In the genomic region with DNA sequence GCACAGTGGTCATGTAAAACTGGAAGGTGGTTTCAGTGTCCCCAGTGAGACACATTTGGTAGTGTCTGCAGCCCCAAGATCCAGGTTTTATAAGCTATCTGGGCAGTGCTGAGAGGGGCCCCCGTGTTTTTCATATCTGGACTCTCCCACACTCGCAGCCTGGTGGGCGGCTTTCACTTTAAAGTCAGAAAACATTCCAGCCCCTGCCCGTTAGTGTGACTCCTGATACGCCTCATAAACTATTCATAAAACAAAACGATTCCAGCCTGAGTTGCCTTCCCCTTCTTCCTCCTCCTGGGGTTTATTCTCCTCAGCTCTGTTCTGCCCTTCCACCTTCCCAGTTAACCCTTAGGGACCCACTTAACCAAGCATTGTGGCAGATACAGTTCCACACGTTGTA, we compare ENCODE assay signal across 21 mouse cellular contexts.
A peak's percentile ranks its signal among the peaks of the same experiment; 100 is the strongest.
DNase-seq lines count a peak whose midpoint lies in the region; ATAC-seq and TF ChIP-seq lines count a peak whose summit lies in the region.
"Had no signal": no experiment of that assay in that cellular context is flagged by ENCODE, and none has a peak within 500 bp of the region (broad histone marks: within the 10 kb centered on the region; RNA-seq: fewer than 3 reads in every experiment).

No protein-coding gene starts in this region.

- H3K4me2 ChIP-seq in hindbrain, embryonic 12.5 days (replicated peaks), result no peak overlapping the region
- 0 out of 2 replicates have a peak overlapping the region, but pooled peaks have one; percentile 11 for H3K4me2 ChIP-seq in kidney, postnatal 0 days (ENCODE audit: low read length)
- H3K4me2 ChIP-seq: intestine, embryonic 15.5 days; liver, embryonic 13.5 days; midbrain, embryonic 15.5 days; neural tube, embryonic 13.5 days; stomach, embryonic 15.5 days had no signal

- no peak for DNase-seq in hindbrain, embryonic 10.5 days (ENCODE audit: low spot score)
- peak; percentile 16 for DNase-seq in ovary, postnatal 14 days (ENCODE audit: low spot score)
- DNase-seq in ovary, postnatal 10 days (ENCODE audit: low spot score), result no peak
- DNase-seq in kidney, postnatal 0 days (ENCODE audit: low spot score), result peak; percentile 76
- DNase-seq in mesoderm, embryonic 11.5 days (ENCODE audit: low read depth, low spot score), result peak; percentile 55
- no peak for DNase-seq in testis, postnatal 14 days (ENCODE audit: low spot score)
- DNase-seq in spleen, postnatal 14 days (ENCODE audit: low spot score in 2 of 2), result no peak
- DNase-seq: adrenal gland, adult 2 months; cerebellum, adult 11-12 months; cerebellum, postnatal 36 days; gastrocnemius, postnatal 14 days; liver, embryonic 13.5 days; right cerebral cortex, adult 18-20 months; thymus, postnatal 14 days had no signal

- no peaks in the 10 kb centered on the region for H3K9me3 ChIP-seq in hindbrain, embryonic 10.5 days
- no peaks in the 10 kb centered on the region for H3K9me3 ChIP-seq in hindbrain, embryonic 12.5 days (replicated peaks)
- H3K9me3 ChIP-seq in kidney, postnatal 0 days (replicated peaks; ENCODE audit: low read length), result no peaks in the 10 kb centered on the region
- H3K9me3 ChIP-seq: intestine, embryonic 15.5 days; liver, embryonic 13.5 days; midbrain, embryonic 15.5 days; neural tube, embryonic 13.5 days; stomach, embryonic 15.5 days had no signal

- H3K27me3 ChIP-seq in hindbrain, embryonic 10.5 days (ENCODE audit: insufficient read depth, poor library complexity, severe bottlenecking), result no peaks in the 10 kb centered on the region
- no peaks in the 10 kb centered on the region for H3K27me3 ChIP-seq in hindbrain, embryonic 12.5 days
- no peaks in the 10 kb centered on the region for H3K27me3 ChIP-seq in kidney, postnatal 0 days (ENCODE audit: insufficient read depth, low read length)
- H3K27me3 ChIP-seq: intestine, embryonic 15.5 days; liver, embryonic 13.5 days; midbrain, embryonic 15.5 days; neural tube, embryonic 13.5 days; stomach, embryonic 15.5 days had no signal

- H3K9ac ChIP-seq in hindbrain, embryonic 12.5 days, result no peak overlapping the region
- 0 out of 2 replicates have a peak overlapping the region, but pooled peaks have one; percentile 4 for H3K9ac ChIP-seq in kidney, postnatal 0 days (ENCODE audit: low read depth, low read length)
- H3K9ac ChIP-seq: intestine, embryonic 15.5 days; liver, embryonic 13.5 days; midbrain, embryonic 15.5 days; neural tube, embryonic 13.5 days; stomach, embryonic 15.5 days had no signal

- H3K4me1 ChIP-seq in hindbrain, embryonic 10.5 days (replicated peaks), result peaks cover 14% of the 10 kb centered on the region
- H3K4me1 ChIP-seq in hindbrain, embryonic 12.5 days, result peaks cover 11% of the 10 kb centered on the region
- 0 out of 2 replicates have a peak, but pooled peaks cover 4% of the 10 kb centered on the region for H3K4me1 ChIP-seq in kidney, postnatal 0 days (replicated peaks; ENCODE audit: insufficient read depth, low read length)
- H3K4me1 ChIP-seq: intestine, embryonic 15.5 days; liver, embryonic 13.5 days; midbrain, embryonic 15.5 days; stomach, embryonic 15.5 days had no signal

- 27% methylated on average over 7 of the region's 7 CpGs for WGBS in hindbrain, embryonic 10.5 days
- 39% methylated on average over 7 of the region's 7 CpGs for WGBS in hindbrain, embryonic 12.5 days
- 5% methylated on average over 7 of the region's 7 CpGs for WGBS in kidney, postnatal 0 days

- no peaks in the 10 kb centered on the region for H3K36me3 ChIP-seq in hindbrain, embryonic 10.5 days
- H3K36me3 ChIP-seq in hindbrain, embryonic 12.5 days, result no peaks in the 10 kb centered on the region
- H3K36me3 ChIP-seq in kidney, postnatal 0 days (ENCODE audit: insufficient read depth, low read length), result no peaks in the 10 kb centered on the region
- H3K36me3 ChIP-seq: intestine, embryonic 15.5 days; liver, embryonic 13.5 days; midbrain, embryonic 15.5 days; neural tube, embryonic 13.5 days; stomach, embryonic 15.5 days had no signal

- no peak overlapping the region for H3K4me3 ChIP-seq in hindbrain, embryonic 10.5 days
- no peak overlapping the region for H3K4me3 ChIP-seq in hindbrain, embryonic 12.5 days
- no peak overlapping the region for H3K4me3 ChIP-seq in kidney, postnatal 0 days (replicated peaks; ENCODE audit: low read depth, low read length)
- H3K4me3 ChIP-seq: intestine, embryonic 15.5 days; liver, embryonic 13.5 days; midbrain, embryonic 15.5 days; neural tube, embryonic 13.5 days; stomach, embryonic 15.5 days had no signal

- no peak for TF ChIP-seq CTCF in kidney, postnatal 0 days (IDR thresholded peaks at IDR 0.05; ENCODE audit: low read depth)

- H3K27ac ChIP-seq in hindbrain, embryonic 10.5 days, result peak overlapping the region; percentile 64
- no peak overlapping the region for H3K27ac ChIP-seq in hindbrain, embryonic 12.5 days
- peak overlapping the region; percentile 63 for H3K27ac ChIP-seq in kidney, postnatal 0 days
- H3K27ac ChIP-seq: intestine, embryonic 15.5 days; liver, embryonic 13.5 days; midbrain, embryonic 15.5 days; neural tube, embryonic 13.5 days; stomach, embryonic 15.5 days had no signal

- ATAC-seq in hindbrain, embryonic 12.5 days (ENCODE audit: low FRiP score), result no peak
- ATAC-seq in kidney, postnatal 0 days (replicated peaks; ENCODE audit: low FRiP score, low read depth), result peak; percentile 57; the same call in 1 of the 2 replicates
- ATAC-seq: forebrain, embryonic 16.5 days; intestine, embryonic 15.5 days; lung, postnatal 0 days; midbrain, embryonic 15.5 days had no signal

Comparison
In these comparisons a context has a peak if more than half of its experiments do, and no peak if none do; other contexts are left out.
1. DNase-seq: peak in ovary, postnatal 14 days (single experiment), kidney, postnatal 0 days (single experiment) and mesoderm, embryonic 11.5 days (single experiment); none in hindbrain, embryonic 10.5 days (single experiment), ovary, postnatal 10 days (single experiment), testis, postnatal 14 days (single experiment) and spleen, postnatal 14 days (0 of 2).